Mouse (Mus musculus) liver, embryonic 14.5 days (tissue): ENCODE measurements around the gene Agbl4.

ENCODE experiments used
- CTCF ChIP-seq: IDR thresholded peaks from 2 replicates; pipeline ENCODE4 v1.5.1; 2016; ENCODE audit warnings: antibody characterized with exemption, low read depth, control low read depth
- EP300 ChIP-seq: IDR thresholded peaks from 2 replicates; pipeline ENCODE4 v1.6.1; 2016; ENCODE audit warnings: antibody characterized with exemption, low read depth

- TF ChIP-seq CTCF (no peak), EP300 (no peak)
These were observed 1044.2 kb downstream of the Agbl4 start for GRCm38 (mm10) chr4:111441709-111442108.
